Mouse (Mus musculus) intestine, embryonic 16.5 days (tissue): ENCODE results near the gene Gpam. TPM values are rescaled to one million over a fixed set of nuclear protein-coding genes. Genes with fewer than 3 reads are reported as not detected.

Experiments
- ATAC-seq: fragments of 200-750 bp; cut with Nextera tagmentation; 2 replicates; pipeline ENCODE4 v1.8.0; 2017; ENCODE audit warnings: moderate TSS enrichment, moderate library complexity
- H3K27ac ChIP-seq: fragments of 300-500 bp; sonication (generic); 2 replicates; pipeline ENCODE4 v1.5.1; 2014; ENCODE audit warnings: mild to moderate bottlenecking, low read length
- H3K27me3 ChIP-seq: fragments of 300-500 bp; sonication (generic); replicated peaks from 2 replicates; pipeline ENCODE4 v1.6.1; 2014; ENCODE audit warnings: low read length, control low read depth, mixed read lengths; ENCODE audit not compliant: control insufficient read depth, insufficient read depth
- H3K36me3 ChIP-seq: fragments of 300-500 bp; sonication (generic); 2 replicates; pipeline ENCODE4 v1.6.1; 2014; ENCODE audit warnings: low read length, control low read depth; ENCODE audit not compliant: control insufficient read depth, insufficient read depth
- H3K4me1 ChIP-seq: fragments of 300-500 bp; sonication (generic); 2 replicates; pipeline ENCODE4 v1.6.1; 2014; ENCODE audit warnings: low read length, control low read depth, mixed read lengths; ENCODE audit not compliant: control insufficient read depth, insufficient read depth
- H3K4me2 ChIP-seq: fragments of 300-500 bp; sonication (generic); 2 replicates; pipeline ENCODE4 v1.6.1; 2014; ENCODE audit warnings: low read depth, low read length, control low read depth
- H3K4me3 ChIP-seq: fragments of 300-500 bp; sonication (generic); 2 replicates; pipeline ENCODE4 v1.5.1; 2014; ENCODE audit warnings: mild to moderate bottlenecking, low read length
- H3K9ac ChIP-seq: fragments of 300-500 bp; sonication (generic); 2 replicates; pipeline ENCODE4 v1.6.1; 2014; ENCODE audit warnings: low read depth, low read length
- H3K9me3 ChIP-seq: fragments of 300-500 bp; sonication (generic); 2 replicates; pipeline ENCODE4 v1.6.1; 2016; ENCODE audit warnings: low read length, control low read depth; ENCODE audit not compliant: control insufficient read depth
- whole genome bisulfite sequencing: fragments of 180-500 bp; shearing (Covaris S2); extraction: QIAGEN DNeasy Blood & Tissue Kit; methylation state at CpG from one replicate; pipeline ENCODE4 v1.1.7; 2014; 5-methylcytosine and 5-hydroxymethylcytosine counted together
- polyA plus RNA-seq: library from polyadenylated mRNA; unstranded; fragments of >200 nt; fragmentation: Nextera tagmentation; extraction: Ambion mirVana; gene quantifications from 2 replicates; pipeline ENCODE4 v1.2.1, GENCODE M21; 2015

Gene Gpam
- polyA plus RNA-seq, 1 experiment from 2014 or later = 21.5 TPM

GRCm38 (mm10) chr19:55061951-55062350 lies 65.1 kb downstream of the Gpam start:
- Histone ChIP-seq H3K27me3 (no peaks in the 10 kb centered on the region), H3K9ac (no peak overlapping the region), H3K9me3 (0 out of 2 replicates have a peak, but pooled peaks cover 4% of the 10 kb centered on the region), H3K4me1 (peaks cover 9% of the 10 kb centered on the region), H3K36me3 (no peaks in the 10 kb centered on the region), H3K4me3 (no peak overlapping the region; the same call in 1 of the 2 replicates), H3K4me2 (no peak overlapping the region), H3K27ac (no peak overlapping the region)
- WGBS = 22% methylated on average over 5 of the region's 5 CpGs
- no peak for ATAC-seq

GRCm38 (mm10) chr19:55061447-55061901 lies 65.6 kb downstream of the Gpam start:
- peak; percentile 34 for ATAC-seq
- 7% methylated on average over 14 of the region's 14 CpGs for WGBS
- H3K9ac ChIP-seq = peak overlapping the region; percentile 47
- no peaks in the 10 kb centered on the region for H3K36me3 ChIP-seq
- H3K4me2 ChIP-seq = peak overlapping the region; percentile 52
- H3K4me3 ChIP-seq = peak overlapping the region; percentile 36
- no peaks in the 10 kb centered on the region for H3K27me3 ChIP-seq
- H3K9me3 ChIP-seq = 0 out of 2 replicates have a peak, but pooled peaks cover 4% of the 10 kb centered on the region
- H3K27ac ChIP-seq = no peak overlapping the region
- H3K4me1 ChIP-seq = peaks cover 9% of the 10 kb centered on the region

- Histone ChIP-seq H3K36me3 (no peaks in the 10 kb centered on the region), H3K27ac (no peak overlapping the region), H3K9me3 (0 out of 2 replicates have a peak, but pooled peaks cover 4% of the 10 kb centered on the region), H3K9ac (peak overlapping the region; percentile 47; the same call in 1 of the 2 replicates), H3K4me1 (peaks cover 9% of the 10 kb centered on the region), H3K27me3 (no peaks in the 10 kb centered on the region), H3K4me3 (peak overlapping the region; percentile 36), H3K4me2 (peak overlapping the region; percentile 52)
- ATAC-seq = peak; percentile 54
- WGBS = 4% methylated on average over 7 of the region's 7 CpGs
Measured at GRCm38 (mm10) chr19:55060964-55061363, 66.1 kb downstream of the Gpam start.

- Histone ChIP-seq H3K4me2 (no peak overlapping the region), H3K4me3 (no peak overlapping the region), H3K9ac (no peak overlapping the region), H3K36me3 (no peaks in the 10 kb centered on the region), H3K27me3 (no peaks in the 10 kb centered on the region), H3K27ac (no peak overlapping the region), H3K4me1 (no peaks in the 10 kb centered on the region; the same call in 1 of the 2 replicates), H3K9me3 (0 out of 2 replicates have a peak, but pooled peaks cover 4% of the 10 kb centered on the region)
- 63% methylated on average over 5 of the region's 5 CpGs for WGBS
- no peak for ATAC-seq
Measured at GRCm38 (mm10) chr19:55057483-55057882, 69.6 kb downstream of the Gpam start.

- no peak overlapping the region for H3K9ac ChIP-seq
- no peaks in the 10 kb centered on the region for H3K27me3 ChIP-seq
- no peaks in the 10 kb centered on the region for H3K36me3 ChIP-seq
- H3K9me3 ChIP-seq = 0 out of 2 replicates have a peak, but pooled peaks cover 4% of the 10 kb centered on the region
- no peaks in the 10 kb centered on the region for H3K4me1 ChIP-seq
- no peak overlapping the region for H3K27ac ChIP-seq
- 87% methylated on average over 10 of the region's 10 CpGs for whole genome bisulfite sequencing
- H3K4me2 ChIP-seq = no peak overlapping the region
- ATAC-seq = no peak
- H3K4me3 ChIP-seq = no peak overlapping the region
Measured at GRCm38 (mm10) chr19:55055634-55056269, 71.3 kb downstream of the Gpam start.

GRCm38 (mm10) chr19:55053163-55053562 lies 73.9 kb downstream of the Gpam start:
- H3K36me3 ChIP-seq = no peaks in the 10 kb centered on the region
- H3K9me3 ChIP-seq = no peaks in the 10 kb centered on the region
- no peak overlapping the region for H3K4me3 ChIP-seq
- no peak overlapping the region for H3K4me2 ChIP-seq
- ATAC-seq = no peak
- no peaks in the 10 kb centered on the region for H3K27me3 ChIP-seq
- 67% methylated on average over 4 of the region's 4 CpGs for WGBS
- no peak overlapping the region for H3K27ac ChIP-seq
- no peaks in the 10 kb centered on the region for H3K4me1 ChIP-seq
- no peak overlapping the region for H3K9ac ChIP-seq

- H3K36me3 ChIP-seq = no peaks in the 10 kb centered on the region
- no peak overlapping the region for H3K27ac ChIP-seq
- ATAC-seq = no peak
- H3K27me3 ChIP-seq = no peaks in the 10 kb centered on the region
- no peaks in the 10 kb centered on the region for H3K9me3 ChIP-seq
- H3K4me3 ChIP-seq = no peak overlapping the region
- 79% methylated on average over 7 of the region's 7 CpGs for WGBS
- H3K4me1 ChIP-seq = no peaks in the 10 kb centered on the region
- H3K9ac ChIP-seq = no peak overlapping the region
- no peak overlapping the region for H3K4me2 ChIP-seq
Measured at GRCm38 (mm10) chr19:55037406-55037805, 89.6 kb downstream of the Gpam start.

GRCm38 (mm10) chr19:55018872-55019271 lies 108.2 kb downstream of the Gpam start:
- no peaks in the 10 kb centered on the region for H3K4me1 ChIP-seq
- no peak overlapping the region for H3K4me3 ChIP-seq
- 57% methylated on average over 1 of the region's 1 CpGs for WGBS
- H3K36me3 ChIP-seq = no peaks in the 10 kb centered on the region
- no peak for ATAC-seq
- H3K4me2 ChIP-seq = no peak overlapping the region
- H3K9me3 ChIP-seq = no peaks in the 10 kb centered on the region
- H3K9ac ChIP-seq = no peak overlapping the region
- no peak overlapping the region for H3K27ac ChIP-seq
- H3K27me3 ChIP-seq = no peaks in the 10 kb centered on the region
